Mouse (Mus musculus) heart, adult 9 months (tissue): Measurements from ENCODE around the gene Ccdc73.

Experiments
- DNase-seq, 2 experiments: peaks; one replicate each; pipeline ENCODE4 v3.0.0; 2022; ENCODE audit warnings: low spot score in 2 of 2

The Ccdc73 gene

GRCm38 (mm10) chr2:105026950-105027695 lies 159.5 kb downstream of the Ccdc73 start:
- DNase-seq, result no peak

DNA sequence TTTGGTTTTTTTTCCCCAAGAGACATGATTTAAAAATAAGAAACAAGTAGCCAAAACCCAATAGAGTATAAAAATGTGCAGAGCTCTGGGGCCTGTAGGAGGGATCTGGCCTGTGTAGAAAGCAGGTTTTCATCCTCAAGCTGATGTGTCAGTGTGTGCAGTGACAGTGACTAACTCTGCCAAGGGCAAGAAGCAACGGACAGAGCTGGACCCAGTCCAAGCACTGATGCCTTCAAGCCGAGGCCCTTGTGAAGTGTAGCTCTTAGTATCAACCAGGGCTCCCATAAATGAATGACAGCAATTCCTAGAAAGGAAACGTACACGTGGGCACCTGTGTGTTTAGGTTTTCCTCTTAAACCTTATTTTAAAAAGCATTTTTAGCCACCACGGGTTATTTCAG lies 161.2 kb downstream of the Ccdc73 start:
- no peak for DNase-seq

- no peak for DNase-seq
These were observed 162.9 kb downstream of the Ccdc73 start for GRCm38 (mm10) chr2:105030505-105030904.

- DNase-seq, result no peak
These were observed 166.5 kb downstream of the Ccdc73 start for GRCm38 (mm10) chr2:105034084-105034483.

DNA sequence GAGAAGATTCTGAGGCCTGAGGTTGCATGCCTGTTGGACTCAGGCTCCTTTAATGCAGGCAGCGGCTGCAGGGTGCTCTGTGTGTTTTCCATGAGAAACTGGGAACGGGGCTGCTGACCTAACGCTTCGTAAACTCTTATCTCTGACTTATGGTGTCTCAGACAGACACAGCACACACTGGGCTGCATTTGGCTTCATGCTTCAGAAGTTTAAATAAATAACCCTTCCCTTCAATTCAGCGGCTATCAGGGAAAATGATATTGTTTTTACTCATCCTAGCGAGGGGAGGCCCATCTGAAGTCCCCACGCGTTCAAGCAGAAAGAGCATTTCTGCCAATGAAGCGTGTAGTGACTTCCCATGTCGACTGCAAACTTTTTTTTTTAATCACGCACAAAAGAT lies 168.4 kb downstream of the Ccdc73 start:
- no peak for DNase-seq

DNA sequence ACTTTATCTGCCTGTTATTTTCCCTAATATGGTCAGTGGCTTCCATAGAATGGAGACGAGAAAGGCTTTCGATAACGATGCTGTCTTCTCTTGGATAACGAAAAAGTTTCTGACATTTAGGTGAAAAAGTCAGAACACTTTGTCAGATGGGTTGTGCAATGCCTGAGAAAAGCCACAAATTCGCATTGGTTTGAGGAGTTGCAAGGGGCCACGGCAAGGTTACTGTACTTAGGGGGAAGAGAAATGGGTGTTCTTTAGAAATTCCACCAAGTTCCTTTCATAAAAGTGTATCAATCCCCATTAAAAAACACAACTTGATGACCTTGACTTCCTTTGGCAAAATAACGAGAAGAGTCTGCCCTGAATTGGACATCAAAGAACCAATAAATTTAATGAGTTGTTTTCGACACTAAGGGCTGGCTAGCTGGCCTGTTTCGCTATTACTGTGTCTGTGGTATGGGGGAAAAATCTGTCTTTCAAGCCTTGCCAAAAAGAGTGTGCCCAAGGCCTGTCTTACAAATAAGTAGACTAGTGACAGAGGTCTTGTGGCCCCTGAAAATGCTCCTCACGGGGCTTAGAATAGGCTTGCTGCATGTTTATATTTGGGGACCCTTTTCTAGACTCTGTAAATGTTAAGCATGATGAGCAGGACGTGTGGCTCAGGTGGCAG lies 168.9 kb downstream of the Ccdc73 start:
- no peak for DNase-seq

- DNase-seq, result no peak
These were observed 170.5 kb downstream of the Ccdc73 start for GRCm38 (mm10) chr2:105037956-105038569.

DNA sequence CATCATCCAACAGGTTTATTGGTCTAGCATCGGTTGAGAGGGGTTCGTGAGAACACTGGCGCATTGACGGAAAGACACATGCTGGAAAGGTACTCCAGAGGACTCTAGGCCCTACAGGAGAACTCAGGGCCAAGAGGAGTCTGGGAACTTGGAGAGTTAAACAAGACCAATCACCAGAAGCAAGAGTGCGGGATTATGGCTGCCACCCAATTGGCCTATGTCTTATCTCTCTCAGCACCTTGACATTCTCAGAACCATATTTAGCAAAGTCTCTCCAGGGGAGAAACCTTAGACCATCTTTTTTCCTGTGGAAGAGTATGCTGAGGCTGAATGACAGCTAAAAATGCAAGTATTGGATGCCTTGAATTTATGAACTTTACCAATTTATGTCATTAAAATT lies 171.3 kb downstream of the Ccdc73 start:
- no peak for DNase-seq

GRCm38 (mm10) chr2:105040859-105041258 lies 173.3 kb downstream of the Ccdc73 start:
- DNase-seq, result no peak

DNA sequence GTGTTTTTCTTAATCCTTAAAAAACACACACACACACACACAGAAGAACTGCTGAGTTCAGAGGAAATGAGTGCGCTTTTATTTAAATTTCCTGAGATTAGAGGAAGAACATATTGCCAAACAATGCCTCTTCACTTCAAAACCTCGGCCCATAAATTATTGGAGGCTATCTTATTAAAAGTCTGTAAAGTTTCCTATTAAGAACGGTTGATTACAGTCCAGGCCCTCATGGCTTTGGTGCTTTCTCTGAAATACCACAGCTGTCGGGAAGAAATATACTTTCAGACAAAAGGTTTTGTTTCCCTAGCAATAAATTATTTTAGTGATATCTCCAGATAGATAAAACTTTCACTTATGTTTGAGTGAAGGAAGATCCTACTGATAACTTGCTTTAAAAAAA lies 175.5 kb downstream of the Ccdc73 start:
- DNase-seq, result no peak

GRCm38 (mm10) chr2:105048301-105048700 lies 180.7 kb downstream of the Ccdc73 start:
- no peak for DNase-seq

DNA sequence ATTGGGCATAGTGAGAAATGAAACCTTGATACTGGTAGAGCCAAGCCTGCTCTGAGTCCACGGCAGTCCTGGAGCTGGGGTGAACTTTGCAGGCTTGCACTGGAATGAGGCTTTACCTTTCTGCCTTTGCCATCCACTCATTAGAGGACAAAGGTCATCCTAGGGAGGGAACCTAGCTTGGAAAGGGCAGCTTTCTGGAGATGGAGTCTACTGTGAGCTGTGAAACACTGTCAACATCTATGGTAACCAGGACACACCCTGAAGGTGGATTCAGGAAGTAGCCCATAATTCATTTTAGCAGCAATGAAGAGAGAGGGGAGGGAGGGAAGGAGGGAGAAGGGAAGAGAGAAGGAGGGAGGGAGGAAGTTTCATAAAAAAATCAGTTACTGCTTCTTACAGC lies 187.9 kb downstream of the Ccdc73 start:
- DNase-seq, result no peak

DNA sequence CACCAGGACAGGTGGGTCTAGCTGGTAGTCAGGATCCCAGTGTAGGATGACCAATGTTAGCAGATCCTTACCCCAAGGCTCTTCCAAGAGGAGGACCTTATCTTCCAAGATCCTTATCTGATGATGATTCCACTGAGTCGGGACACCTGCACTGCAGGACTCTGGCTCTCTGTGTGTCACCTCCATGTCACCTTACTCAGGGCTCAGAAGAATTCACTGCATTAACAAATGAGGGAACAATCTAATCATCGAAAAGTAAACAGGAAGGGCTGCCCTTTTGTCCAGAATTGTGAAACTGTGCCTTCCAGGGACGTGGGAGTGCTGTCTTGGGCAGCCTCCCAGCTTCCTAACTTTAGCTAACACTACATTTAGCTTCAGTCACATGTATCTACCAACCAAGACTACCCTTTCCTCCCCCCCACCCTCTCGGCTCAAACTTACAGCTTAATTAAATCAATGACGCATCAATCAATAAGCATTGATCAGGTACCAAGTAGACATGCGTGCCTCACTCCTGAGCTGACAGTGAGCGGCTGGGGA lies 191.0 kb downstream of the Ccdc73 start:
- DNase-seq, result no peak

GRCm38 (mm10) chr2:105062741-105063372 lies 195.3 kb downstream of the Ccdc73 start:
- DNase-seq, result no peak
